Mouse (Mus musculus) cerebellum, adult 2 months (tissue): ENCODE measurements around the gene Taf8.

Experiments
- CTCF ChIP-seq: fragments of 200-500 bp; IDR thresholded peaks from 2 replicates; pipeline ENCODE4 v1.5.1; 2011; ENCODE audit warnings: low read depth, mild to moderate bottlenecking, control low read depth, low read length, moderate library complexity, borderline replicate concordance; ENCODE audit not compliant: insufficient read depth
- POLR2A ChIP-seq: fragments of 200-500 bp; IDR thresholded peaks from 2 replicates; pipeline ENCODE4 v1.6.1; 2011; ENCODE audit warnings: low read length, control low read depth, borderline replicate concordance; ENCODE audit not compliant: insufficient read depth

DNA sequence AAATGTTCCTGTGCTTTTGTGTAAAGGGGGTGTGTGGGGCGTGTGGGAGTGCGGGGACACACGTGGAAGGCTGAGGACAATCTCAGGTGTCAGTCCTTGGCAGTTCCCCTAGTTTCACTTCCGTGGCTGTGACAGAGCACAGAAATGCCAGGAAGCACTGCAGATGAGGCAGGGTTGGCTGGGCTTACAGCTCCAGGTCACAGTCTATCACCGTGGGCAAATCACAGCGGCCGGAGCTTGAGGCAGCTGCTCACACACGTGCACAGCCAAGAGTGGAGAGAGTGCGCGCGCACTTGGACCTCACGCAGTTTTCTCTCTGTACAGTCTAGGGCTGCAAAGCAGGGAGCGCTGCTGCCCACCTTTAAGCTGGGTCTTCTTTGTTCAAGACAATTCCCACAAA, 43.8 kb downstream of the Taf8 start:
- TF ChIP-seq POLR2A (no peak), CTCF (no peak)
